Mouse (Mus musculus) midbrain, embryonic 15.5 days (tissue): Measurements from ENCODE around the gene Mylip. TPM values are rescaled to one million over a fixed set of nuclear protein-coding genes. Genes with fewer than 3 reads are reported as not detected.

Experiments used
- ATAC-seq: fragments of 200-750 bp; cut with Nextera tagmentation; replicated peaks from 2 replicates; pipeline ENCODE4 v1.8.0; 2017; ENCODE audit warnings: moderate TSS enrichment
- H3K27ac ChIP-seq: fragments of 300-500 bp; sonication (generic); 2 replicates; pipeline ENCODE4 v1.5.1; 2015; ENCODE audit warnings: mild to moderate bottlenecking, inconsistent platforms
- H3K27me3 ChIP-seq: fragments of 300-500 bp; sonication (generic); replicated peaks from 2 replicates; pipeline ENCODE4 v1.6.1; 2015; ENCODE audit warnings: inconsistent platforms
- H3K36me3 ChIP-seq: fragments of 300-500 bp; sonication (generic); replicated peaks from 2 replicates; pipeline ENCODE4 v1.6.1; 2015; ENCODE audit warnings: inconsistent platforms
- H3K4me1 ChIP-seq: fragments of 300-500 bp; sonication (generic); 2 replicates; pipeline ENCODE4 v1.6.1; 2015; ENCODE audit warnings: inconsistent platforms
- H3K4me2 ChIP-seq: fragments of 300-500 bp; sonication (generic); 2 replicates; pipeline ENCODE4 v1.6.1; 2015; ENCODE audit warnings: inconsistent platforms, mild to moderate bottlenecking, moderate library complexity
- H3K4me3 ChIP-seq: fragments of 300-500 bp; sonication (generic); 2 replicates; pipeline ENCODE4 v1.5.1; 2015; ENCODE audit warnings: mild to moderate bottlenecking, inconsistent platforms
- H3K9ac ChIP-seq: fragments of 300-500 bp; sonication (generic); 2 replicates; pipeline ENCODE4 v1.6.1; 2015; ENCODE audit warnings: mild to moderate bottlenecking, inconsistent platforms
- H3K9me3 ChIP-seq: fragments of 300-500 bp; sonication (generic); 2 replicates; pipeline ENCODE4 v1.6.1; 2016; ENCODE audit warnings: inconsistent platforms
- WGBS: fragments of 180-500 bp; shearing (Covaris S2); methylation state at CpG from one replicate; pipeline ENCODE4 v1.1.7; 2015; ENCODE audit warnings: mixed read lengths; 5-methylcytosine and 5-hydroxymethylcytosine counted together
- polyA plus RNA-seq: library from polyadenylated mRNA; unstranded; fragments of >200 nt; fragmentation: Nextera tagmentation; extraction: Ambion mirVana; gene quantifications from 2 replicates; pipeline ENCODE4 v1.2.1, GENCODE M21; 2015

Gene Mylip
- polyA plus RNA-seq, 1 experiment from 2014 or later: 6.5 TPM

- H3K27me3 ChIP-seq: no peaks in the 10 kb centered on the region
- no peak overlapping the region for H3K4me2 ChIP-seq
- H3K27ac ChIP-seq: no peak overlapping the region
- no peaks in the 10 kb centered on the region for H3K9me3 ChIP-seq
- no peak for ATAC-seq
- WGBS: 69% methylated on average over 8 of the region's 8 CpGs
- H3K36me3 ChIP-seq: no peaks in the 10 kb centered on the region
- H3K9ac ChIP-seq: no peak overlapping the region
- H3K4me3 ChIP-seq: no peak overlapping the region
- no peaks in the 10 kb centered on the region for H3K4me1 ChIP-seq
These were observed 53.5 kb downstream of the Mylip start for GRCm38 (mm10) chr13:45442918-45443535.

GRCm38 (mm10) chr13:45444220-45444619, 54.7 kb downstream of the Mylip start:
- H3K27me3 ChIP-seq: no peaks in the 10 kb centered on the region
- H3K9ac ChIP-seq: no peak overlapping the region
- WGBS: 68% methylated on average over 8 of the region's 8 CpGs
- no peak overlapping the region for H3K27ac ChIP-seq
- no peak for ATAC-seq
- no peaks in the 10 kb centered on the region for H3K36me3 ChIP-seq
- H3K4me1 ChIP-seq: no peaks in the 10 kb centered on the region
- H3K4me2 ChIP-seq: no peak overlapping the region
- no peaks in the 10 kb centered on the region for H3K9me3 ChIP-seq
- no peak overlapping the region for H3K4me3 ChIP-seq

- Histone ChIP-seq H3K4me2 (no peak overlapping the region), H3K36me3 (no peaks in the 10 kb centered on the region), H3K27ac (no peak overlapping the region), H3K4me1 (no peaks in the 10 kb centered on the region), H3K9me3 (no peaks in the 10 kb centered on the region), H3K27me3 (no peaks in the 10 kb centered on the region), H3K9ac (no peak overlapping the region), H3K4me3 (no peak overlapping the region)
- ATAC-seq: no peak
- 70% methylated on average over 9 of the region's 9 CpGs for WGBS
These were observed 55.1 kb downstream of the Mylip start for GRCm38 (mm10) chr13:45444652-45445051.

GRCm38 (mm10) chr13:45446636-45447035, 57.1 kb downstream of the Mylip start:
- Histone ChIP-seq H3K27me3 (no peaks in the 10 kb centered on the region), H3K4me2 (no peak overlapping the region), H3K9ac (no peak overlapping the region), H3K27ac (no peak overlapping the region), H3K36me3 (no peaks in the 10 kb centered on the region), H3K4me3 (no peak overlapping the region), H3K9me3 (no peaks in the 10 kb centered on the region), H3K4me1 (no peaks in the 10 kb centered on the region)
- no peak for ATAC-seq
- 93% methylated on average over 1 of the region's 1 CpGs for WGBS

- WGBS: 54% methylated on average over 7 of the region's 7 CpGs
- Histone ChIP-seq H3K4me1 (peaks cover 9% of the 10 kb centered on the region), H3K27me3 (no peaks in the 10 kb centered on the region), H3K27ac (no peak overlapping the region), H3K36me3 (no peaks in the 10 kb centered on the region), H3K9ac (no peak overlapping the region), H3K4me3 (no peak overlapping the region), H3K4me2 (no peak overlapping the region), H3K9me3 (no peaks in the 10 kb centered on the region)
- ATAC-seq: no peak
These were observed 62.9 kb downstream of the Mylip start for GRCm38 (mm10) chr13:45452437-45452836.

GRCm38 (mm10) chr13:45453033-45453432, 63.5 kb downstream of the Mylip start:
- Histone ChIP-seq H3K9ac (no peak overlapping the region), H3K4me3 (no peak overlapping the region), H3K27me3 (no peaks in the 10 kb centered on the region), H3K36me3 (no peaks in the 10 kb centered on the region), H3K4me2 (no peak overlapping the region), H3K4me1 (peaks cover 9% of the 10 kb centered on the region), H3K27ac (no peak overlapping the region), H3K9me3 (no peaks in the 10 kb centered on the region)
- no peak for ATAC-seq
- 77% methylated on average over 9 of the region's 9 CpGs for WGBS

- Histone ChIP-seq H3K9ac (no peak overlapping the region), H3K27ac (no peak overlapping the region), H3K4me3 (no peak overlapping the region), H3K36me3 (no peaks in the 10 kb centered on the region), H3K9me3 (no peaks in the 10 kb centered on the region), H3K4me2 (no peak overlapping the region), H3K27me3 (no peaks in the 10 kb centered on the region), H3K4me1 (peaks cover 9% of the 10 kb centered on the region)
- no peak for ATAC-seq
- WGBS: 79% methylated on average over 1 of the region's 1 CpGs
These were observed 64.5 kb downstream of the Mylip start for GRCm38 (mm10) chr13:45454044-45454443.

- Histone ChIP-seq H3K9me3 (no peaks in the 10 kb centered on the region), H3K4me3 (no peak overlapping the region), H3K27me3 (no peaks in the 10 kb centered on the region), H3K9ac (no peak overlapping the region), H3K4me1 (peaks cover 9% of the 10 kb centered on the region), H3K36me3 (no peaks in the 10 kb centered on the region), H3K27ac (no peak overlapping the region), H3K4me2 (no peak overlapping the region)
- ATAC-seq: no peak
- 26% methylated on average over 4 of the region's 4 CpGs for WGBS
These were observed 65.1 kb downstream of the Mylip start for GRCm38 (mm10) chr13:45454641-45455040.

GRCm38 (mm10) chr13:45455108-45455861, 65.7 kb downstream of the Mylip start:
- Histone ChIP-seq H3K27ac (no peak overlapping the region), H3K36me3 (no peaks in the 10 kb centered on the region), H3K4me3 (no peak overlapping the region), H3K9me3 (no peaks in the 10 kb centered on the region), H3K4me1 (peaks cover 9% of the 10 kb centered on the region), H3K9ac (no peak overlapping the region), H3K4me2 (no peak overlapping the region), H3K27me3 (no peaks in the 10 kb centered on the region)
- 30% methylated on average over 15 of the region's 15 CpGs for WGBS
- no peak for ATAC-seq

GRCm38 (mm10) chr13:45455862-45456192, 66.3 kb downstream of the Mylip start:
- H3K4me2 ChIP-seq: no peak overlapping the region
- H3K9ac ChIP-seq: no peak overlapping the region
- ATAC-seq: no peak
- peaks cover 9% of the 10 kb centered on the region for H3K4me1 ChIP-seq
- H3K4me3 ChIP-seq: no peak overlapping the region
- no peaks in the 10 kb centered on the region for H3K9me3 ChIP-seq
- no peak overlapping the region for H3K27ac ChIP-seq
- WGBS: 76% methylated on average over 2 of the region's 2 CpGs
- no peaks in the 10 kb centered on the region for H3K27me3 ChIP-seq
- H3K36me3 ChIP-seq: no peaks in the 10 kb centered on the region

GRCm38 (mm10) chr13:45457459-45457858, 67.9 kb downstream of the Mylip start:
- Histone ChIP-seq H3K4me3 (no peak overlapping the region), H3K4me2 (no peak overlapping the region), H3K9me3 (no peaks in the 10 kb centered on the region), H3K36me3 (no peaks in the 10 kb centered on the region), H3K4me1 (peaks cover 9% of the 10 kb centered on the region), H3K27me3 (no peaks in the 10 kb centered on the region), H3K27ac (no peak overlapping the region), H3K9ac (no peak overlapping the region)
- 75% methylated on average over 7 of the region's 7 CpGs for WGBS
- ATAC-seq: no peak

GRCm38 (mm10) chr13:45460177-45460576, 70.6 kb downstream of the Mylip start:
- Histone ChIP-seq H3K27me3 (no peaks in the 10 kb centered on the region), H3K9me3 (no peaks in the 10 kb centered on the region), H3K27ac (no peak overlapping the region), H3K36me3 (no peaks in the 10 kb centered on the region), H3K4me1 (peaks cover 7% of the 10 kb centered on the region), H3K4me2 (no peak overlapping the region), H3K9ac (no peak overlapping the region), H3K4me3 (no peak overlapping the region)
- ATAC-seq: no peak
- 86% methylated on average over 3 of the region's 3 CpGs for WGBS

GRCm38 (mm10) chr13:45461370-45461958, 71.9 kb downstream of the Mylip start:
- H3K4me3 ChIP-seq: no peak overlapping the region
- H3K9ac ChIP-seq: no peak overlapping the region
- H3K27ac ChIP-seq: no peak overlapping the region
- ATAC-seq: no peak
- H3K27me3 ChIP-seq: no peaks in the 10 kb centered on the region
- no peaks in the 10 kb centered on the region for H3K4me1 ChIP-seq
- H3K9me3 ChIP-seq: no peaks in the 10 kb centered on the region
- H3K4me2 ChIP-seq: no peak overlapping the region
- WGBS: 80% methylated on average over 14 of the region's 14 CpGs
- H3K36me3 ChIP-seq: no peaks in the 10 kb centered on the region
